Mouse (Mus musculus): Measurements from ENCODE around the gene Prrc2b.

DNA sequence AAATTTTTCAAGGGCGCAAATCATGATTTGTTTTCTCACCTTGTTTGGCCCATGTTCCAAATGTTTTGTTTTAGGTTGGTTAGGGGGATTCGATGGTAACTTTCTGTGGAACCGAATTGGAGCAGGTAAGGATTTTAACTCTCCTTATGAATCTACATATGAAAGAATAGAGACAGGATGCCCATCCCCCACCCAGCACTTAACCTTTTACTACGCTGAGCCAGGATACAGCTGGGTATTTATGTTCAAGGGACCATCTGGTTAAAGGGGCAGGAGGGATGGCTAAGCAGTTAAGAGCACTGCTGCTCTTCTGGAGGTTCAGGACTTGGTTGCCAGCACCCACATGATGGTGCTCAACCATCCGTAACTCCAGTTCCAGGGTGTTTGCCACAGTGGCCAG lies 89.7 kb downstream of the Prrc2b start:
- TF ChIP-seq CTCF (IDR thresholded peaks at IDR 0.05; ENCODE audit: control insufficient read depth, insufficient read depth, insufficient replicate concordance, low read depth, low read length), result no peak
- no peak for TF ChIP-seq POLR2A (IDR thresholded peaks at IDR 0.05; ENCODE audit: control insufficient read depth, low read depth, low read length)

Measured in testis, adult 2 months (tissue).